Mouse (Mus musculus) heart, adult 9 months (tissue): ENCODE data around the gene Gm29609.
A peak's percentile ranks its signal among the peaks of the same experiment; 100 is the strongest.
"Not testable (repeated sequence)": the region's sequence is repeated elsewhere in the genome, so short reads cannot be mapped to it uniquely, and the experiment has no call there.

ENCODE experiments used
- DNase-seq, 2 experiments: peaks; one replicate each; pipeline ENCODE4 v3.0.0; 2022; ENCODE audit warnings: low spot score in 2 of 2

The Gm29609 gene

GRCm38 (mm10) chr5:31179766-31180630 is at the start of gene Gm29609, which contains the start of gene Gtf3c2:
TSS of gene Gm29609 (minus strand) at chr5:31179911.
TSS of gene Gtf3c2 (minus strand) at chr5:31180144.
- peak; percentile 95 to 96 for DNase-seq

GRCm38 (mm10) chr5:31226641-31227040 is 46.9 kb upstream of the Gm29609 start:
- DNase-seq, result no peak

GRCm38 (mm10) chr5:31222696-31223095 is 43.0 kb upstream of the Gm29609 start:
- no peak for DNase-seq

GRCm38 (mm10) chr5:31221304-31221945 is 41.7 kb upstream of the Gm29609 start:
- no peak for DNase-seq

- peak; percentile 97 to 98 for DNase-seq
Observed at GRCm38 (mm10) chr5:31220448-31221303, 41.0 kb upstream of the Gm29609 start, which contains the start of gene Ppm1g. TSS of gene Ppm1g (minus strand) at chr5:31220687.

- DNase-seq, result no peak
Observed at GRCm38 (mm10) chr5:31219911-31220447, 40.3 kb upstream of the Gm29609 start.

- no peak for DNase-seq
Observed at GRCm38 (mm10) chr5:31219474-31219873, 39.8 kb upstream of the Gm29609 start.

- no peak for DNase-seq
Observed at GRCm38 (mm10) chr5:31219070-31219469, 39.4 kb upstream of the Gm29609 start.

GRCm38 (mm10) chr5:31218294-31218693 is 38.6 kb upstream of the Gm29609 start:
- no peak for DNase-seq

- DNase-seq, result not testable (repeated sequence)
Observed at GRCm38 (mm10) chr5:31216554-31216953, 36.8 kb upstream of the Gm29609 start.

- no peak for DNase-seq
Observed at GRCm38 (mm10) chr5:31204421-31204820, 24.7 kb upstream of the Gm29609 start.

GRCm38 (mm10) chr5:31203866-31204265 is 24.2 kb upstream of the Gm29609 start:
- DNase-seq, result no peak

GRCm38 (mm10) chr5:31202933-31203332 is 23.2 kb upstream of the Gm29609 start:
- no peak for DNase-seq

GRCm38 (mm10) chr5:31201742-31202590 is 22.3 kb upstream of the Gm29609 start, which contains the start of gene Zfp513:
TSS of gene Zfp513 (minus strand) at chr5:31202303.
- DNase-seq, result peak; percentile 98 to 99

- no peak for DNase-seq
Observed at GRCm38 (mm10) chr5:31201042-31201741, 21.5 kb upstream of the Gm29609 start.

GRCm38 (mm10) chr5:31200327-31200768 is 20.6 kb upstream of the Gm29609 start:
- no peak for DNase-seq

- no peak for DNase-seq
Observed at GRCm38 (mm10) chr5:31199893-31200292, 20.2 kb upstream of the Gm29609 start.

GRCm38 (mm10) chr5:31199321-31199892 is 19.7 kb upstream of the Gm29609 start:
- no peak for DNase-seq

GRCm38 (mm10) chr5:31198616-31199320 is 19.1 kb upstream of the Gm29609 start:
- DNase-seq, result no peak
